Mouse (Mus musculus) forebrain, embryonic 11.5 days (tissue): ENCODE results near the gene Tgfbr2. TPM values are rescaled to one million over a fixed set of nuclear protein-coding genes. Genes with fewer than 3 reads are reported as not detected.

Source experiments
- ATAC-seq: fragments of 200-750 bp; cut with Nextera tagmentation; replicated peaks from 2 replicates; pipeline ENCODE4 v1.8.0; 2017; ENCODE audit warnings: moderate TSS enrichment; ENCODE audit not compliant: low FRiP score
- DNase-seq: peaks from one replicate; pipeline ENCODE4 v3.0.0-alpha.2; 2017; ENCODE audit warnings: low spot score
- H3K27ac ChIP-seq: fragments of 300-500 bp; sonication (generic); 2 replicates; pipeline ENCODE4 v1.5.1; 2014; ENCODE audit warnings: low read depth, low read length
- H3K27me3 ChIP-seq: fragments of 300-500 bp; sonication (generic); 2 replicates; pipeline ENCODE4 v1.6.1; 2014; ENCODE audit warnings: mild to moderate bottlenecking, low read length, mixed read lengths; ENCODE audit not compliant: control insufficient read depth, insufficient read depth
- H3K36me3 ChIP-seq: fragments of 300-500 bp; sonication (generic); 2 replicates; pipeline ENCODE4 v1.6.1; 2014; ENCODE audit warnings: mild to moderate bottlenecking, low read length, moderate library complexity, mixed read lengths; ENCODE audit not compliant: control insufficient read depth, insufficient read depth
- H3K4me1 ChIP-seq: fragments of 300-500 bp; sonication (generic); replicated peaks from 2 replicates; pipeline ENCODE4 v1.6.1; 2014; ENCODE audit warnings: low read length, mixed read lengths; ENCODE audit not compliant: control insufficient read depth, insufficient read depth
- H3K4me2 ChIP-seq: fragments of 300-500 bp; sonication (generic); 2 replicates; pipeline ENCODE4 v1.6.1; 2014; ENCODE audit warnings: low read depth, mild to moderate bottlenecking, low read length, moderate library complexity, mixed read lengths; ENCODE audit not compliant: severe bottlenecking
- H3K4me3 ChIP-seq: fragments of 300-500 bp; sonication (generic); 2 replicates; pipeline ENCODE4 v1.5.1; 2014; ENCODE audit warnings: low read depth, low read length
- H3K9ac ChIP-seq: fragments of 300-500 bp; sonication (generic); 2 replicates; pipeline ENCODE4 v1.6.1; 2014; ENCODE audit warnings: low read length
- H3K9me3 ChIP-seq: fragments of 300-500 bp; sonication (generic); 2 replicates; pipeline ENCODE4 v1.6.1; 2016; ENCODE audit warnings: low read length, mixed read lengths; ENCODE audit not compliant: control insufficient read depth
- whole genome bisulfite sequencing: fragments of 180-500 bp; shearing (Covaris S2); extraction: QIAGEN DNeasy Blood & Tissue Kit; methylation state at CpG from one replicate; pipeline ENCODE4 v1.1.7; 2014; 5-methylcytosine and 5-hydroxymethylcytosine counted together
- polyA plus RNA-seq: library from polyadenylated mRNA; unstranded; fragments of >200 nt; fragmentation: Nextera tagmentation; extraction: Ambion mirVana; gene quantifications from 2 replicates; pipeline ENCODE4 v1.2.1, GENCODE M21; 2014

The Tgfbr2 gene
- polyA plus RNA-seq, 1 experiment from 2014 or later = 8.1 TPM

- H3K27ac ChIP-seq = no peak overlapping the region
- H3K9me3 ChIP-seq = no peaks in the 10 kb centered on the region
- ATAC-seq = no peak
- H3K4me2 ChIP-seq = no peak overlapping the region
- no peak overlapping the region for H3K4me3 ChIP-seq
- H3K36me3 ChIP-seq = no peaks in the 10 kb centered on the region
- H3K27me3 ChIP-seq = no peaks in the 10 kb centered on the region
- no peak overlapping the region for H3K9ac ChIP-seq
- 88% methylated on average over 3 of the region's 3 CpGs for WGBS
- no peak for DNase-seq
- H3K4me1 ChIP-seq = no peaks in the 10 kb centered on the region
Measured at GRCm38 (mm10) chr9:116160067-116160466, 15.1 kb downstream of the Tgfbr2 start.

DNA sequence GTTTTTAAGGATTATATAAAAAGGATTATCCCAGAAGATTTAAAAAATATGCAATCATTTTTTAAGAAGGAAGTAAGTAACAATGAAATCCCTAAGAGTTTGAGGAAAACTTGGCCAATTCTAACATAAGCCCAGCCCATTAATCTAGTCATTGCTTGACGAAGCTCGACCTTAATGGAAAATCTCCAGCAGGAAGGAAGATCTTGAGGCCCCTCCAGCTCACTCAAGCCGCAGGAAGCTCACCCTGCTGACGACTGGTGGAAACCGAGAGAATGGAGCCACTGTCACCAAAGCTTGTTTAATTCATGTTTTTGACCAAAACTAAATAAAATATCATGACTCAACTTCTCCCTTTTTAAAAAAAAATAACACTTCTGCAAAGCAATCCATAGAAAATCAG lies 18.7 kb downstream of the Tgfbr2 start:
- Histone ChIP-seq H3K9ac (no peak overlapping the region), H3K9me3 (no peaks in the 10 kb centered on the region), H3K4me1 (no peaks in the 10 kb centered on the region), H3K27me3 (no peaks in the 10 kb centered on the region), H3K27ac (no peak overlapping the region), H3K4me3 (no peak overlapping the region), H3K4me2 (no peak overlapping the region), H3K36me3 (no peaks in the 10 kb centered on the region)
- WGBS = 93% methylated on average over 5 of the region's 5 CpGs
- no peak for DNase-seq
- no peak for ATAC-seq

DNA sequence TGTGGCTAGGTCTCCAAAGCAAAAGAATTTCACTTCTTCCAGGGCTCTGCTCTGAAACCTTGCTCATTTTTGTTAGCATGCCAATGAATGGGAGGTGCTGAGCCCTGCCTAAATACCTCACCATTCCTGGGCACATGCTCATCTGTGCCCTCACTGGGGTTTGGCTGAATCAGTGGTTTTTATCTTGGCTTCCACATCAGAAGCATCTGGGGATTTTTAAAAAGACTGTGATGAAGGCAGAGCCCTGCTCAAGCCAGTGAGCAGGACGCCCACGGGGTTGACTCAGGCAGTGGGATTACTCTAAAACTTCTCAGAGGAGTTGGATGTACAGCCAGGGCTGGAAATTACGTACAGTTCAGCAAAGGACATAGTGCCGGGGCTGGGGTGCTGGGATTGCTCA lies 22.3 kb downstream of the Tgfbr2 start:
- DNase-seq = no peak

GRCm38 (mm10) chr9:116150725-116151396 lies 24.3 kb downstream of the Tgfbr2 start:
- 10% methylated on average over 7 of the region's 7 CpGs for WGBS
- H3K27ac ChIP-seq = no peak overlapping the region

More for the DNA sequence above, 22.3 kb downstream of the Tgfbr2 start:
- H3K27me3 ChIP-seq = no peaks in the 10 kb centered on the region
- H3K9ac ChIP-seq = no peak overlapping the region
- H3K4me3 ChIP-seq = no peak overlapping the region
- no peak for ATAC-seq
- no peak overlapping the region for H3K4me2 ChIP-seq
- H3K36me3 ChIP-seq = no peaks in the 10 kb centered on the region
- H3K27ac ChIP-seq = no peak overlapping the region
- WGBS = 86% methylated on average over 4 of the region's 4 CpGs
- H3K9me3 ChIP-seq = no peaks in the 10 kb centered on the region
- no peaks in the 10 kb centered on the region; the same call in 1 of the 2 replicates for H3K4me1 ChIP-seq

DNA sequence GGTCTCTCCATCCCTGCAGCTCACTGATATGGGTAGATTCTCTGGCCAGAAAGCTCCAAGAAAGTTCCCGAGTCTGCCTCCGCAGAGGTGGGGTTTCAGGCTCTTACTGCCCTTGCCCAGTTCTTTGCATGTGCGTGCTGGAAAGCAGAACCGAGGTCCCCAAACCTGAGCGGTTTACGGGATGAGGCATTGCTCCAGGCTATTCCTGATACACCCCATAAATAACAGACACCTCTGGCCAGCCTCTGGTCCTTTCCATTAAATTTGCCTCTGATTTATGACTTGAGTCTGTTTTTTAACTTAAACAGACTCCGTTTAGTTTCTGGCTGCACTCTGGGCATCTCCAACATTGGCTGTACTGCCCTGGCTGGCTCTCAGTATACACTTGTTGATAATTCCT lies 26.4 kb downstream of the Tgfbr2 start:
- no peaks in the 10 kb centered on the region for H3K9me3 ChIP-seq
- H3K27me3 ChIP-seq = no peaks in the 10 kb centered on the region
- H3K9ac ChIP-seq = no peak overlapping the region
- DNase-seq = no peak
- no peaks in the 10 kb centered on the region; the same call in 1 of the 2 replicates for H3K4me1 ChIP-seq
- H3K36me3 ChIP-seq = no peaks in the 10 kb centered on the region
- no peak for ATAC-seq
- H3K27ac ChIP-seq = no peak overlapping the region
- WGBS = 95% methylated on average over 7 of the region's 7 CpGs
- no peak overlapping the region for H3K4me2 ChIP-seq
- no peak overlapping the region for H3K4me3 ChIP-seq

More at GRCm38 (mm10) chr9:116150725-116151396, 24.3 kb downstream of the Tgfbr2 start:
- Histone ChIP-seq H3K4me2 (no peak overlapping the region), H3K36me3 (no peaks in the 10 kb centered on the region), H3K4me1 (no peaks in the 10 kb centered on the region; the same call in 1 of the 2 replicates), H3K27me3 (no peaks in the 10 kb centered on the region), H3K9me3 (no peaks in the 10 kb centered on the region), H3K9ac (no peak overlapping the region), H3K4me3 (no peak overlapping the region)
- ATAC-seq (no peak), DNase-seq (no peak)

GRCm38 (mm10) chr9:116146235-116146634 lies 28.9 kb downstream of the Tgfbr2 start:
- Histone ChIP-seq H3K9ac (no peak overlapping the region), H3K27me3 (no peaks in the 10 kb centered on the region), H3K4me1 (no peaks in the 10 kb centered on the region; the same call in 1 of the 2 replicates), H3K4me2 (no peak overlapping the region), H3K27ac (no peak overlapping the region; the same call in 1 of the 2 replicates), H3K36me3 (no peaks in the 10 kb centered on the region), H3K9me3 (no peaks in the 10 kb centered on the region), H3K4me3 (no peak overlapping the region)
- DNase-seq (no peak), ATAC-seq (no peak)
- WGBS = 69% methylated on average over 9 of the region's 9 CpGs

DNA sequence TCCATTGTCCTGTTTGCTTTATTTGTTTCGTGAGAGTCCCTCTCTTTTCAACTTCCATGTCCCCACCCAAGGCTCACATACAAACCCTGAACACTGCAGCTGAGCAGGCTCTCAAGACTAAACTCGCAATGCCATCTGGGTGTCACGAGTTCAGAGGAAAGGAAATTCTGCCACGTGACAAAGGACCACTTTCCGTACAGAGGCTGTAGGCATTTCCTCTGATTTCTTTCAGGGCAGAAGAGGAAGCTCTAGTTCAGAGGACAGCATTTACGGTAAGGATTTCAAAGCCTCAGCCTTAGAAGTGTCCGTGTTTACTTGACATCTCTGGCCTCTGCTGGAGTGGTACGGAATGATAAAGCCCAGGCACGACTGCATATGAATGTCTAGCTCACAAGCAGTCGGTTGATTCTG lies 29.9 kb downstream of the Tgfbr2 start:
- DNase-seq (no peak), ATAC-seq (no peak)
- Histone ChIP-seq H3K9me3 (no peaks in the 10 kb centered on the region), H3K36me3 (no peaks in the 10 kb centered on the region), H3K27me3 (no peaks in the 10 kb centered on the region), H3K27ac (no peak overlapping the region), H3K9ac (no peak overlapping the region), H3K4me1 (no peaks in the 10 kb centered on the region), H3K4me2 (no peak overlapping the region), H3K4me3 (no peak overlapping the region)
- 63% methylated on average over 10 of the region's 10 CpGs for WGBS

GRCm38 (mm10) chr9:116140422-116140821 lies 34.7 kb downstream of the Tgfbr2 start:
- Histone ChIP-seq H3K4me1 (no peaks in the 10 kb centered on the region), H3K27ac (no peak overlapping the region), H3K27me3 (no peaks in the 10 kb centered on the region), H3K9me3 (no peaks in the 10 kb centered on the region), H3K9ac (no peak overlapping the region), H3K36me3 (no peaks in the 10 kb centered on the region), H3K4me2 (no peak overlapping the region), H3K4me3 (no peak overlapping the region)
- ATAC-seq (no peak), DNase-seq (no peak)
- 87% methylated on average over 6 of the region's 6 CpGs for WGBS

- Histone ChIP-seq H3K9ac (no peak overlapping the region), H3K27me3 (no peaks in the 10 kb centered on the region), H3K4me1 (no peaks in the 10 kb centered on the region), H3K4me2 (no peak overlapping the region), H3K4me3 (no peak overlapping the region), H3K9me3 (no peaks in the 10 kb centered on the region), H3K27ac (no peak overlapping the region), H3K36me3 (no peaks in the 10 kb centered on the region)
- no peak for DNase-seq
- no peak for ATAC-seq
- 88% methylated on average over 7 of the region's 7 CpGs for WGBS
Measured at GRCm38 (mm10) chr9:116139549-116139948, 35.6 kb downstream of the Tgfbr2 start.
